Mouse (Mus musculus) embryo, embryonic 9.5 days (tissue): ENCODE measurements at regions not wholly inside any gene's neighbourhood (a gene's known extent, or its start where the extent isn't known, plus 50 kb on each side); places are given as distances from the start of the nearest gene placed in this dataset.
"Not testable (repeated sequence)": the region's sequence is repeated elsewhere in the genome, so short reads cannot be mapped to it uniquely, and the experiment has no call there.

Source experiments
- DNase-seq: peaks from one replicate; pipeline ENCODE4 v3.0.0-alpha.2; 2017; ENCODE audit errors: extremely low spot score

GRCm38 (mm10) chr17:15620746-15621694 is 56.9 kb upstream of the Prdm9 start:
- DNase-seq = no peak

- DNase-seq = peak; percentile 28
Observed at GRCm38 (mm10) chr17:15622913-15623312, 58.8 kb upstream of the Prdm9 start.

GRCm38 (mm10) chr17:15630792-15631191 is 66.6 kb upstream of the Prdm9 start:
- no peak for DNase-seq

DNA sequence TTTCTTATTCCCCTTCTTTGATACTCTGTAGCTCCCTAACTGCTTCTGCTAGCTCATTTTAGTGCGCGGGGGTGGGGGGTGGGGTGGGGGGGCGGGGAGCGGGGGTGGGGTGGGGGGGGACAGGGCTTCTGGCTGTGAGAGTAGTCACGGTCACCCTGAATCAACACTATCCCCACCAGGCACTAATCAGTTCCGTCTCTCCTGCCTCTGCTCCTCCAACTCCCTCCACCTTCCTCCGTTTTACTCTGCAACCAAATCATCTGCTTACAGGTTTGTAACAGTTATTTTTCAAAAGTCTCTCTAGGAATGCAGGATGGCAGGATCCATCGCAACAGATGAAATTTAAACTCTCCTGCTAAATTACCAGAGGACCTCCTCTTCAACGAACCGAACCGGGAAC is 67.5 kb upstream of the Prdm9 start:
- DNase-seq = peak; percentile 8

DNA sequence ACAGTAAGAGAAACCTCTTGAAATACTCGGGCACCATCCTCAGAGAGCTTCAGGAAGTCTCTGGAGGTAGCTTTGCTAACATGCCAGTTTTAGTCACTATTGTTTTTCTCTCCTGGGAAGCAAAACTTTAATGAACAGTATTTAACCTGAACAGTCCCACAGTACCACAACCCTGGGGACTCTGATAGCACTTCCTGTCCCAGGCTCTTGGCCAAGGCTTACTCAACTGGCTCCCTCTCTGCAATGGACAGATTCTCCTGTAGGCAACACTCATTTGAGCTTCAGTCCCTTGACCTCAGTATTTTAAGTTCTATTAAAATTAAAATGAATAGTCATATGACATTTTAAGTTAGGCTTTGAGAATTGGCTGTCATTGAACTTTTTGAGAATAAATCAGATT is 67.9 kb upstream of the Prdm9 start:
- DNase-seq = no peak

- DNase-seq = not testable (repeated sequence)
Observed at GRCm38 (mm10) chr17:15639111-15639865, 65.5 kb upstream of the Chd1 start.

GRCm38 (mm10) chr17:15640776-15641175 is 64.0 kb upstream of the Chd1 start:
- no peak for DNase-seq

- DNase-seq = no peak
Observed at GRCm38 (mm10) chr17:15641764-15642163, 63.0 kb upstream of the Chd1 start.

DNA sequence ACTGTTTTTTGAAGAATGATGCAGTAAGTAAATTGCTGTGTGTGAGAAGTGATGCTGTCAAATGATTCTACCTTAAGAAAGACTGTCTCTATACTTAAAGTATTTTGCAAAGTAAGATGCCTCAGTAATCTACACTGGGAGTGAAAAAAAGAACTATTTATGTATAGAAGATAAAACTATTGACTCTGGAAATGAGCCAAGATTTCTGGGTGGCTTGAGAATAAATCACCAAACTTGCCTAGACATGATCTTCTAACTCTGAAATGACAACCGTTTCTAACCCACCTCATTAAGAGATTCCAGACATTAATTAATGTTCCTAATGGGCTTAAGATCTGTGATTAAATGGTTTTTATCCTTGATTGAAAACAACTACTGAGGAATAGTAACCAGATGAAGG is 58.0 kb upstream of the Chd1 start:
- no peak for DNase-seq

DNA sequence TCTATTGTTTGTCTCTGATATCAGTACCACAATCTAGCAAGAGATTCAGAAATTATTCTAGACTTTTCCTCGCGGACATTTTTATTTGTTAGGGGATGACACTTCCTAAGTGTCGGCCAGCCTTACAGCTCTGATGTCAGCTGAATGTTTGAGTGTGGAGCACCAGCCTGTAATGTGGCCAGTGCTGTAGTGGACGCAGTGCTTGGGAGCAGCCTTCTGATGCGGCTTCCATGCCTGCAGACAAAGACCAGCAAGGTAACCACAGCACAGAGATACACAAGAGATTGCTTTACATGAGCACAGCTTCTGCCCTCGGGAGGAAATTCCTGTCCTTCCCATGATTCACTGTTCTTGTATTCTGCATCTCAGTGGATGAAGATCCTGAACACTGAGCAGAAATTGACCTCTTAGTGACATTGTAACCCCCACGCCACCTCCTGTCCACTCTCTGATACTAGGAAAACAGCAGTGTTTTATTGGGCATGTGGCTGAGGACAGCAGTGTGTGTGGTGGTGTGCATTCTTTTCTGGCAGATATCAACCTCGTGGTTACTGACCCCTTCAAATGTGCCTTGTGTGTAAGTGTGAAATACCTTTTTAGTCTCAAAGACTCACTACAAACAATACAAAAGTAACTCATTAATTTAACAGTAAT is 54.6 kb upstream of the Chd1 start:
- DNase-seq = no peak

DNA sequence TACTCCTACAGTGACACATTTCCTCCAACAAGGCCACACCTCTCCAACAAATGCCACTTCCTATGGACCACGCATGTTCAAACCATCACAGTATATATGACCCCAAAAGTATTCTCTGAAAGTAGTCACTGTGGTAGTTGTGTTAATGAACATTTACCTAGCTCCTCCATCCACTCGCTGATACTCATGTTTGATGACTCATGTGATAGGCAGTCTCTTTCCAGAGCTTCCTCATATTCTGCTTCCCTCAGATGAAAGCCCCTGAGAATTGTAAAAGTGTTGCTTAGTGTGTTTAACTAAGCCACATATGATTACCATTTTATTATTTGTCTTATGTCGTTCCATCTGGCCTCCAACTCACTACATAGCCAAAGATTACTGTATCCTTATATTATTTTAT is 52.9 kb upstream of the Chd1 start:
- DNase-seq = no peak
